Mouse (Mus musculus) kidney, postnatal 0 days (tissue): Measurements from ENCODE around the gene Pde8a. TPM values are rescaled to one million over a fixed set of nuclear protein-coding genes. Genes with fewer than 3 reads are reported as not detected.

Experiments
- ATAC-seq: fragments of 200-750 bp; cut with Nextera tagmentation; replicated peaks from 2 replicates; pipeline ENCODE4 v1.8.0; 2017; ENCODE audit warnings: low read depth, moderate number of reproducible peaks, moderate TSS enrichment, moderate library complexity; ENCODE audit not compliant: low FRiP score
- DNase-seq: peaks from one replicate; pipeline ENCODE4 v3.0.0-alpha.2; 2016; ENCODE audit warnings: low spot score
- H3K27ac ChIP-seq: fragments of 300-500 bp; sonication (generic); 2 replicates; pipeline ENCODE4 v1.5.1; 2014; ENCODE audit warnings: mild to moderate bottlenecking
- H3K27me3 ChIP-seq: fragments of 300-500 bp; sonication (generic); 2 replicates; pipeline ENCODE4 v1.6.1; 2014; ENCODE audit warnings: low read length, mixed read lengths; ENCODE audit not compliant: insufficient read depth
- H3K36me3 ChIP-seq: fragments of 300-500 bp; sonication (generic); 2 replicates; pipeline ENCODE4 v1.6.1; 2014; ENCODE audit warnings: low read length, mixed read lengths; ENCODE audit not compliant: insufficient read depth
- H3K4me1 ChIP-seq: fragments of 300-500 bp; sonication (generic); replicated peaks from 2 replicates; pipeline ENCODE4 v1.6.1; 2014; ENCODE audit warnings: antibody characterized with exemption, low read length, mixed read lengths; ENCODE audit not compliant: insufficient read depth
- H3K4me2 ChIP-seq: fragments of 300-500 bp; sonication (generic); 2 replicates; pipeline ENCODE4 v1.6.1; 2014; ENCODE audit warnings: mild to moderate bottlenecking, low read length, moderate library complexity, mixed read lengths
- H3K4me3 ChIP-seq: fragments of 300-500 bp; sonication (generic); replicated peaks from 2 replicates; pipeline ENCODE4 v1.5.1; 2014; ENCODE audit warnings: low read depth, low read length
- H3K9ac ChIP-seq: fragments of 300-500 bp; sonication (generic); 2 replicates; pipeline ENCODE4 v1.6.1; 2014; ENCODE audit warnings: low read depth, low read length
- H3K9me3 ChIP-seq: fragments of 300-500 bp; sonication (generic); replicated peaks from 2 replicates; pipeline ENCODE4 v1.6.1; 2016; ENCODE audit warnings: low read length, inconsistent platforms, mixed read lengths
- CTCF ChIP-seq: IDR thresholded peaks from 2 replicates; pipeline ENCODE4 v1.5.1; 2016; ENCODE audit warnings: antibody characterized with exemption, low read depth, mild to moderate bottlenecking, moderate library complexity
- WGBS: fragments of 180-500 bp; shearing (Covaris S2); extraction: QIAGEN DNeasy Blood & Tissue Kit; methylation state at CpG from one replicate; pipeline ENCODE4 v1.1.7; 2014; 5-methylcytosine and 5-hydroxymethylcytosine counted together
- polyA plus RNA-seq: library from polyadenylated mRNA; unstranded; fragments of >200 nt; fragmentation: Nextera tagmentation; extraction: Ambion mirVana; gene quantifications from 2 replicates; pipeline ENCODE4 v1.2.1, GENCODE M21; 2015

Gene Pde8a
- polyA plus RNA-seq = 10.9 and 11.0 TPM in 2 replicates

GRCm38 (mm10) chr7:81213347-81214152 is at the start of gene Pde8a:
TSS of gene Pde8a (plus strand) at chr7:81213596.
- H3K4me3 ChIP-seq = peak within 1 kb of the TSS; percentile 69
- no peak for DNase-seq
- H3K9ac ChIP-seq = peak within 1 kb of the TSS; percentile 75
- no peak for TF ChIP-seq CTCF
- peaks cover 5% of the 10 kb centered on the region for H3K4me1 ChIP-seq
- peak within 1 kb of the TSS; percentile 90 for H3K27ac ChIP-seq
- no peaks in the 10 kb centered on the region for H3K36me3 ChIP-seq
- WGBS = under 1% methylated on average over 89 of the region's 128 CpGs
- H3K4me2 ChIP-seq = peak within 1 kb of the TSS; percentile 61
- no peaks in the 10 kb centered on the region for H3K27me3 ChIP-seq
- H3K9me3 ChIP-seq = no peaks in the 10 kb centered on the region
- no peak; the same call in 1 of the 2 replicates for ATAC-seq

DNA sequence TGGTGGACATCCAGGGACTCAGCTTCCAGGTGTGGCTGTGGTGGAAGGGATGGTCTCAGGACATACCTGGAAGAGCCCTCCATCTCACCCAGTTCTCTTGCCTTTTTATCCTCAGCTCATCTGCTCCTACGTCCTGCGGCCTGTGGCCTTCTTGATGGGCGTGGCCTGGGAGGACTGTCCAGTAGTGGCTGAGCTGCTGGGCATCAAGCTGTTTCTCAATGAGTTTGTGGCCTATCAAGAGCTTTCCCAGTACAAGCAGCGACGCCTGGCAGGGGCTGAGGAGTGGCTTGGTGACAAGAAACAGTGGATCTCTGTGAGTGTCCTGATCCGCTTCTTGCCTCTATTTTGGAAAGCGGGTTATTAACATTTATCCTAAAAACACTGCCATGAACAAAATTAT is 49.0 kb upstream of the Pde8a start:
- no peak for DNase-seq
- Histone ChIP-seq H3K36me3 (no peaks in the 10 kb centered on the region), H3K9me3 (no peaks in the 10 kb centered on the region), H3K4me1 (no peaks in the 10 kb centered on the region), H3K4me2 (no peak overlapping the region), H3K27me3 (no peaks in the 10 kb centered on the region), H3K4me3 (no peak overlapping the region), H3K9ac (no peak overlapping the region), H3K27ac (no peak overlapping the region)
- no peak for ATAC-seq
- TF ChIP-seq CTCF = no peak
- 63% methylated on average over 7 of the region's 7 CpGs for WGBS

GRCm38 (mm10) chr7:81167124-81167523 is 46.3 kb upstream of the Pde8a start:
- peak; percentile 91 for TF ChIP-seq CTCF
- ATAC-seq (no peak), DNase-seq (peak; percentile 84)
- no peak overlapping the region for H3K9ac ChIP-seq
- no peak overlapping the region for H3K27ac ChIP-seq
- no peaks in the 10 kb centered on the region for H3K4me1 ChIP-seq
- H3K36me3 ChIP-seq = no peaks in the 10 kb centered on the region
- no peaks in the 10 kb centered on the region for H3K9me3 ChIP-seq
- WGBS = 39% methylated on average over 3 of the region's 3 CpGs
- H3K4me3 ChIP-seq = no peak overlapping the region
- no peaks in the 10 kb centered on the region for H3K27me3 ChIP-seq
- no peak overlapping the region for H3K4me2 ChIP-seq

- no peaks in the 10 kb centered on the region for H3K9me3 ChIP-seq
- WGBS = 79% methylated on average over 7 of the region's 7 CpGs
- H3K4me3 ChIP-seq = no peak overlapping the region
- H3K27me3 ChIP-seq = no peaks in the 10 kb centered on the region
- no peak overlapping the region for H3K9ac ChIP-seq
- DNase-seq (no peak), ATAC-seq (no peak)
- H3K4me1 ChIP-seq = no peaks in the 10 kb centered on the region
- H3K36me3 ChIP-seq = no peaks in the 10 kb centered on the region
- H3K27ac ChIP-seq = no peak overlapping the region
- no peak for TF ChIP-seq CTCF
- no peak overlapping the region for H3K4me2 ChIP-seq
These were observed 44.0 kb upstream of the Pde8a start for GRCm38 (mm10) chr7:81169351-81169750.

GRCm38 (mm10) chr7:81173931-81174330 is 39.5 kb upstream of the Pde8a start:
- Histone ChIP-seq H3K27me3 (no peaks in the 10 kb centered on the region), H3K27ac (no peak overlapping the region), H3K4me3 (no peak overlapping the region), H3K9me3 (no peaks in the 10 kb centered on the region), H3K4me2 (no peak overlapping the region), H3K36me3 (no peaks in the 10 kb centered on the region), H3K9ac (no peak overlapping the region), H3K4me1 (no peaks in the 10 kb centered on the region)
- WGBS = 96% methylated on average over 2 of the region's 2 CpGs
- TF ChIP-seq CTCF = no peak
- ATAC-seq = no peak
- no peak for DNase-seq

DNA sequence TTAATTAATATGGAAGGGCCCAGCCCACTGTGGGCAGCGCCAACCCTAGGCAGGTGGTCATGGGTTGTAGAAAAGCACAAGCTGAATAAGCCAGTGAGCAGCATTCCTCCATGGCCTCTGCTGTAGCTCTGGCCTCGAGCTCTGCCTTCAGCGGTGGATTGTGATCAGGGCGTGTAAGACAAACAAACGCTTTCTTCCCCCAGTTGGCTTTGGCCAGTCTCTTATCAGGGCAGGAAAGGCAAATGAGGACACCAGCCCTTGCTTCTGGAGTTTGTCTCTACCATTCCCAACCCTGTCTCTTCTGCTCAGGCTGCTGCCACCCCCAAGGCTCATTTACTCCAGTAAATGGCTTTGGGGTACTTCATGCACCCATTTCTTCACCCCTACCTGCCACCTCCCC is 38.7 kb upstream of the Pde8a start:
- no peak for TF ChIP-seq CTCF
- Histone ChIP-seq H3K9ac (no peak overlapping the region), H3K27me3 (no peaks in the 10 kb centered on the region), H3K4me2 (no peak overlapping the region), H3K9me3 (no peaks in the 10 kb centered on the region), H3K27ac (no peak overlapping the region), H3K4me1 (no peaks in the 10 kb centered on the region), H3K4me3 (no peak overlapping the region), H3K36me3 (no peaks in the 10 kb centered on the region)
- DNase-seq (no peak), ATAC-seq (no peak)
- WGBS = 80% methylated on average over 5 of the region's 5 CpGs
